Mouse (Mus musculus) E14TG2a.4 (cell line): ENCODE measurements around the gene Cggbp1.

Experiments used
- H3K27me3 ChIP-seq: 2 replicates; pipeline ENCODE4 v1.6.1; 2014; ENCODE audit warnings: low read length, control low read depth; ENCODE audit not compliant: insufficient read depth
- H3K36me3 ChIP-seq: 2 replicates; pipeline ENCODE4 v1.6.1; 2014; ENCODE audit warnings: low read length, control low read depth; ENCODE audit not compliant: insufficient read depth
- H3K4me1 ChIP-seq: replicated peaks from 2 replicates; pipeline ENCODE4 v1.6.1; 2014; ENCODE audit warnings: low read depth, low read length, control low read depth
- H3K4me3 ChIP-seq: replicated peaks from 2 replicates; pipeline ENCODE4 v1.5.1; 2014; ENCODE audit warnings: mild to moderate bottlenecking, low read length
- H3K9me3 ChIP-seq: 2 replicates; pipeline ENCODE4 v1.6.1; 2014; ENCODE audit warnings: low read length, control low read depth
- CTCF ChIP-seq: conservative IDR thresholded peaks from 2 replicates; pipeline ENCODE4 v1.5.1; 2014; ENCODE audit warnings: low read length
- NANOG ChIP-seq: IDR thresholded peaks from 2 replicates; pipeline ENCODE4 v1.6.1; 2014; ENCODE audit warnings: borderline replicate concordance, low read length, mixed read lengths
- POU5F1 ChIP-seq: IDR thresholded peaks from 2 replicates; pipeline ENCODE4 v1.6.1; 2014; ENCODE audit warnings: low read length, borderline replicate concordance

Gene Cggbp1

GRCm38 (mm10) chr16:64877314-64877713 is 25.5 kb downstream of the Cggbp1 start:
- no peak for TF ChIP-seq NANOG
- TF ChIP-seq CTCF, result no peak
- no peak for TF ChIP-seq POU5F1
- Histone ChIP-seq H3K4me3 (no peak overlapping the region), H3K4me1 (peaks cover 51% of the 10 kb centered on the region), H3K36me3 (peaks cover 10% of the 10 kb centered on the region; the same call in 1 of the 2 replicates), H3K9me3 (peaks cover 44% of the 10 kb centered on the region), H3K27me3 (no peaks in the 10 kb centered on the region)

GRCm38 (mm10) chr16:64878611-64879132 is 26.9 kb downstream of the Cggbp1 start:
- peaks cover 5% of the 10 kb centered on the region; the same call in 1 of the 2 replicates for H3K36me3 ChIP-seq
- no peak for TF ChIP-seq POU5F1
- TF ChIP-seq CTCF, result no peak
- TF ChIP-seq NANOG, result no peak
- no peak overlapping the region for H3K4me3 ChIP-seq
- H3K4me1 ChIP-seq, result peaks cover 51% of the 10 kb centered on the region
- no peaks in the 10 kb centered on the region for H3K27me3 ChIP-seq
- peaks cover 33% of the 10 kb centered on the region for H3K9me3 ChIP-seq

- H3K27me3 ChIP-seq, result no peaks in the 10 kb centered on the region
- H3K4me1 ChIP-seq, result peaks cover 62% of the 10 kb centered on the region
- TF ChIP-seq NANOG (no peak), CTCF (no peak), POU5F1 (no peak)
- H3K4me3 ChIP-seq, result no peak overlapping the region
- peaks cover 23% of the 10 kb centered on the region for H3K9me3 ChIP-seq
- H3K36me3 ChIP-seq, result no peaks in the 10 kb centered on the region
These were observed 27.9 kb downstream of the Cggbp1 start for GRCm38 (mm10) chr16:64879735-64880134.

- Histone ChIP-seq H3K36me3 (no peaks in the 10 kb centered on the region), H3K9me3 (peaks cover 12% of the 10 kb centered on the region), H3K27me3 (no peaks in the 10 kb centered on the region), H3K4me3 (no peak overlapping the region), H3K4me1 (peaks cover 61% of the 10 kb centered on the region)
- no peak for TF ChIP-seq POU5F1
- TF ChIP-seq NANOG, result peak; percentile 50; the same call in 1 of the 2 replicates
These were observed 29.2 kb downstream of the Cggbp1 start for GRCm38 (mm10) chr16:64880986-64881385.

GRCm38 (mm10) chr16:64881442-64881841 is 29.6 kb downstream of the Cggbp1 start:
- H3K9me3 ChIP-seq, result peaks cover 13% of the 10 kb centered on the region
- peaks cover 62% of the 10 kb centered on the region for H3K4me1 ChIP-seq
- H3K36me3 ChIP-seq, result peaks cover 4% of the 10 kb centered on the region
- TF ChIP-seq NANOG, result no peak
- no peak for TF ChIP-seq POU5F1
- TF ChIP-seq CTCF, result no peak
- H3K27me3 ChIP-seq, result no peaks in the 10 kb centered on the region
- H3K4me3 ChIP-seq, result no peak overlapping the region

GRCm38 (mm10) chr16:64883896-64884295 is 32.1 kb downstream of the Cggbp1 start:
- peaks cover 29% of the 10 kb centered on the region for H3K9me3 ChIP-seq
- H3K4me3 ChIP-seq, result no peak overlapping the region
- peaks cover 20% of the 10 kb centered on the region for H3K36me3 ChIP-seq
- H3K4me1 ChIP-seq, result peaks cover 50% of the 10 kb centered on the region
- H3K27me3 ChIP-seq, result no peaks in the 10 kb centered on the region
- TF ChIP-seq POU5F1 (no peak), CTCF (no peak), NANOG (no peak)

GRCm38 (mm10) chr16:64884420-64884838 is 32.6 kb downstream of the Cggbp1 start:
- Histone ChIP-seq H3K36me3 (peaks cover 25% of the 10 kb centered on the region), H3K4me1 (peaks cover 46% of the 10 kb centered on the region), H3K4me3 (no peak overlapping the region; the same call in 1 of the 2 replicates), H3K9me3 (peaks cover 34% of the 10 kb centered on the region), H3K27me3 (no peaks in the 10 kb centered on the region)
- TF ChIP-seq CTCF (no peak), POU5F1 (no peak), NANOG (no peak)

- Histone ChIP-seq H3K27me3 (no peaks in the 10 kb centered on the region), H3K9me3 (peaks cover 41% of the 10 kb centered on the region), H3K4me1 (peaks cover 38% of the 10 kb centered on the region), H3K4me3 (no peak overlapping the region; the same call in 1 of the 2 replicates), H3K36me3 (peaks cover 26% of the 10 kb centered on the region)
- TF ChIP-seq CTCF (no peak), POU5F1 (peak; percentile 86), NANOG (no peak)
These were observed 33.3 kb downstream of the Cggbp1 start for GRCm38 (mm10) chr16:64885142-64885541.

GRCm38 (mm10) chr16:64885547-64885946 is 33.8 kb downstream of the Cggbp1 start:
- H3K27me3 ChIP-seq, result no peaks in the 10 kb centered on the region
- peaks cover 34% of the 10 kb centered on the region for H3K4me1 ChIP-seq
- peaks cover 26% of the 10 kb centered on the region for H3K36me3 ChIP-seq
- peak; percentile 96 for TF ChIP-seq NANOG
- no peak for TF ChIP-seq POU5F1
- H3K9me3 ChIP-seq, result peaks cover 45% of the 10 kb centered on the region
- H3K4me3 ChIP-seq, result no peak overlapping the region

GRCm38 (mm10) chr16:64889496-64889895 is 37.7 kb downstream of the Cggbp1 start:
- TF ChIP-seq POU5F1 (no peak), CTCF (no peak), NANOG (no peak)
- peaks cover 26% of the 10 kb centered on the region for H3K36me3 ChIP-seq

More at GRCm38 (mm10) chr16:64889496-64889895, 37.7 kb downstream of the Cggbp1 start:
- Histone ChIP-seq H3K4me1 (peaks cover 17% of the 10 kb centered on the region), H3K9me3 (peaks cover 53% of the 10 kb centered on the region), H3K4me3 (0 out of 2 replicates have a peak overlapping the region, but pooled peaks have one; percentile 4), H3K27me3 (no peaks in the 10 kb centered on the region)
